Mouse (Mus musculus): ENCODE measurements at regions not wholly inside any gene's neighbourhood (a gene's known extent, or its start where the extent isn't known, plus 50 kb on each side); places are given as distances from the start of the nearest gene placed in this dataset.

DNA sequence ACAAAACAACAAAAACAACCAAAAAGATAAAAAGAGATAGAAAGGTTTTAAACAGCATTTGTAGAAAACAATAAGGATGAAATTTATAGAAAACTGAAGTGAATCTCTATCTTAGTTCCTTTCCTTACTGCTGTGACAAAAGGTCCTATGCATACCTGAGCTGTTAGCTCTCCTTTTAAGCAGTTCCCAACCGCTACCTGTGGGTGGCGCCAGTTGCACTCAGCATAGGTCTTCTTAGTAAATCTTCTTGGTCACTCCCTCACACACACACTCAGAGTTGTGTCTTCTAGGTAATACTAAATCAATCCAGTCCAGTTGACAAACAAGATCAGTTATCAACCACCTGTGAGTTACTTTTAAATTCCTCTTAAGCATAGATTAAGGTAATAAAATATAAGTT, 355.5 kb upstream of the Prkcq start:
- peak; percentile 5 for DNase-seq (ENCODE audit: low spot score)

DNA sequence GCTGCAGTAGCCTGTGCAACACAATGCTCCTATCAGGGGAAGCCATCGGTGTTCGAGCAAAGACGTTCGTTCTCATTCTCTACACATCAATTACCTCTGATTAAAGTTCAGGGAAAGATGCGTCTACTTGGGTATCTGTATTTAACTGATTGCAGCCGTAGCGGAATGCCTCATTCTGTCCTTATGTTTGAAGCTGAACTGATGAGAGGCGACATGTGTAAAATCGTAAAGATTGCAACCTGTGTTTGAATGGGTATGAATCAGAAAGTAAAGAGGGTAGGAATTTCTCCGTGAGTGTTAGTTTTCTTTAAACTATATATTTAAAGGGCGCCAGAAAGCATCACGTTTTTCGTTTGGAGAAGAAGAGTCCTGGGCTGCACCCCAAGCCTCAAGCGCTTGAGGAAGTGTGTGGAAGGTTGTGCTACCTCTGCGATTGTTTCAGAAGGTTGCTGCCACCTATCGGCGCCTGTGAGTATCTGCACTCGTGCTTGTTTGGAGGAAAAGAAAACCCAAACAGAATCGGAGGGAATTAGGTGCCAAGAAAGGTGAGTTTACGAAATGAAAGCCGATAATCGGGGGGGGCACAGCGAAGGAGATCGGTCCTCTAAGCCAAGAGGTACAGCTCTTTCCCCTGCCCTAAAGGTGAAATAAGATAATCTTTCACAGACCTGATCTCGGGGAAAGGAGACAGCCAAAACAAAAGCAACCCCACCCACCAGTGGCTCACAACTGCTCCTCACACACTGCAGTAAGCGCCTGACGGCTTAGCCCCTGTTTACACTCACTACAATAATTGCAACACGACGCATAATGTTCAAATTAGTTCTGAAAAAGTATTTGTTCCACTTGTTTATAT, 346.4 kb upstream of the Prkcq start:
- peak; percentile 88 for DNase-seq (ENCODE audit: low spot score)

DNA sequence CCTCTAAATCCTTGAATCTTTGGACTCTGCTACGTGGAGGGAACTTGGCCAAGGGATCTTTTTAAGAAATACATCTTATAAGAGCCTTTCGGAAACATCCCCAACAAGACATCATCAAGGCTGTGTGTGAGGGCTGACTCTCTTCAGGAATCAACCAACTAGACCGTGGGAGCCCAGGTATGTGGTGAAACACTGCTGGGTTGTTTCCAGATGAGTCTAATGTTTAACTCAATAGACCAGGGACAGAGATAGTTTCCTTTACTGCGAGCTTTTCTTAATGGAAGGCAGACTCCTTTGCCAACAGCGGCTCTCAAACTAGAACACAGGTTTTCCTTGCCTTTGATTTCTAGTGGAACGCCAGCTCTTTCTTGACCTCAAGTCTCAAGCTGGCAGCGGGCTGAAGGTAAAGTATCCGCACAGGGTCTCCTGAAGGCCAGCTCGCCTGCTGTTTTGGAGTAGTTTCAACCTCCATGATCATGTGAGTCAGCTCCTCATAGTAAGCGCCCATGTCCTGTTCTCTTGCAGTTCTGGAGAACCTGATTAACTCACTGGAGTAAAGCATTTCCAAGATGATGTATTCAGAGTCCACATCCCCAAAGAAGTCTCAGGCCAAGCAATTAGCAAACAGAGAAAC, 345.7 kb upstream of the Prkcq start:
- no peak for DNase-seq (ENCODE audit: low spot score)

DNA sequence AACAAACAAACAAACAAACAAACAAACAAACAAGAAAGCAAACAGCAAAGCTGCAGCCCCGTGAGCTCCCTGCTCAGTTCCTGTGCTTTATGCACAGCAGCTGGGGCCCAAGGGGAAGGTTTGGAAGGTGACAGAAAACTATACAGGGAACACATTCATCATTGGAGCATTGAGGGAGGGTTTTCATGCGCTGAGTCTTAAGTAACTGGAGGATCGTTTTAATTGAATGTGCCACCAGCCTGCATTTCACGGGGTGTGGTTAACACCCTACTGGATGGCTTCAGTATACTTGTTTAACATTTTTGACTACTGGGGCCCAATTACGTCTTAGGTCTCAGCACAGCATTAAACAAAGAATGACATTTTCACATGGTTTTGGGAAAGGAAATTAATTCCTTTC, 331.9 kb upstream of the Prkcq start:
- DNase-seq (ENCODE audit: low spot score): no peak

DNA sequence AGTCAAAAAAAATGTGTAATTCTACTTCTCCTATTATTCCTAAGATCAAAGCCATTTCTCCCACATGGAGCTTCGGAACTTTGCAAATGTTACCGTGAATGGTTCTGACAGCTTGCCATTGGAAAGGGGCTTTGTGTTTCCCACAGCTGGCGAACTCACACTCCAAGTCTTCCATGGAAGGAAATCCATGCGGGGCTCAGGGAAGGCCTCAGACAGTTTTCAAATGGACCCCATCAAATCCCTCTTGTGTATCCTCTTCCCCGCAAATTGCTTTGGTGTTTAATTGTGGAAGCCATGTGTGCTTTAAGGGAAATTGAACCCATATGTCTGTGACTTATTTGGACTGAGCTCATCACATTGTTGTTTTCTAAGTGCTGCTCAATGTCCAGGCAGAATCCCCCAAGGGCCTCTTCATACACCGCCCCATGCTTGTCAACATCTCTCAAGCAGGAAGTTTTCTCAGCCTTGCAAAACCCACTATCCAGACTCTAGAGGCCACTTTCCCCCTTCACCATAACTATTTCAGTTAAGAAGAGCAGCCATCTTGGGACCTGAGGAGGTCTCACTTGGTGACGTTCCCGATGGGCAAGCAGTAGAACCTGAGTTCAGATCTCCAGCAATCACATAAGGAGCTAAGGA, 310.1 kb upstream of the Prkcq start:
- DNase-seq (ENCODE audit: low spot score): no peak

DNA sequence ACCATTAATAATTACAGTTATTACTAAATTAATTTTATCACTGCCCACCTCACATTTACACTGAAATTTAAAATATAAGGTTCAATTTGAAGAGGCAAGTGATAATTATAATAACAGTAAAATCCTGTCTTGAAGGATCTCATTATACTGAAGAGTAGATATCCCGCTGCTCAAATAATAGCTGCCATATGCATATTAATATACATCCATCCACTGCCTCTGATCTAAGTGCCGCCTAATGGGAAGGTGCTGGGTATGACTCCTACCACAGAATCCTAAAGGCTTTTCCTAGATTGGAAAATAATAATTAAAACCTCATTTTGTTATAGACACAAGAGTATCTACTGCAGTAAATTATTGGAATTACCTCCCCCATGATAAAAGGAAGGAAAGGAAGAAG, 307.5 kb upstream of the Prkcq start:
- DNase-seq (ENCODE audit: low spot score): no peak

DNA sequence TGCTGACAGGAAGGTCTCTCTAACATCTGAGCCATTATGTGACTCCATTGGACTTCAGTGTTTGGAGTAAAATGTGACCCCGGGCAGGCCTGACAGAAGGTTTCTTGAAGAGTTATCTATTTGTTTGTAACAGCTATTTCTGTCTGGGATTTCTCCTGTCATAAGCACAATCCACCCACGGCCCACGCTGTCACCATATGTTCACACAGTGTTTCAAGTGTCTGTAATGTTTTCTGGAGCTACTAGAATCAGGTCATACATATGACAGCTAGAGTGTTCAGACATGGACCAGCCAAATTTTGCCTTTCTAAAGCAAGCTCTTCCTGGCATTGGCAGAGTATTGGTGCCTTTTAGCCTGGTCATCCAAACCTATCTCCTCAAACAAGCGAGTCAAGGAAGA, 297.6 kb upstream of the Prkcq start:
- DNase-seq (ENCODE audit: low spot score): no peak

DNA sequence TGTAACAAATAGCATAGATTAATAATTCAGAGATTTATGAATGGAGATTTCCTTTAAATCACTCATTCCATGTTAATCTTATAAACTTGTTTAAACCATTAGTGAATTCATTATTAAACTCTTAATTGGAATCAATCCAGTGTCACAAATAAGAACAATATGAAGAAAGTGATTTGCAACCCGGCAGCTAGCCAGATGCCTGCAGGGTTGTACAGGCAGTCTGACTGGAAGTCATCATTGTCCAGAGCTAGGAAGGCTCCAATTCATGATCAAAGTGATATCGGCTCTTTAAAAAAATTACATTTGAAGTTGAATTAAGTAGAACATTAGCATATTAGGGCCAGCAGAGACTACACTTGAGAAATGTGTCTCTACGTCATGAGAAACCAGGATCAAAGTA, 270.0 kb upstream of the Prkcq start:
- no peak for DNase-seq (ENCODE audit: low spot score)

DNA sequence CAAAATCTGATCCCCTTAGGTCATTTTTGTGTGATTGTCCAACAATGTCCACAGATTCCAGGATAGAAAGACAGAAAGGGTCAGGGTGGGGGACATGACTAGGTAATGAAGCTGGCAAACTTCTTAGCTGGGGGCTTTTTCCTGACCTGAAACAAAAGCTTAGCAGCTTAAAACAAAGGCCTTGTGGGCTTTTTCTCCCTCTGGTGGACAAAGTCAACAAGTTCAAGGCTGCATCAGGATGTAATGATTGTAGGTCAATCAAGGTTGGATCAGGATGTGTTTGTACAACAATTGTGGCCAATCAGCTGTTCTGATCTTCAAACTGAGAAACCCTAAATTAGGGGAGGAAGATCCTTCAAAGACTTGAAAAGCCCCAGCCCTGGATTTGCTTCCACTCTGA, 252.0 kb upstream of the Prkcq start:
- no peak for DNase-seq (ENCODE audit: low spot score)

DNA sequence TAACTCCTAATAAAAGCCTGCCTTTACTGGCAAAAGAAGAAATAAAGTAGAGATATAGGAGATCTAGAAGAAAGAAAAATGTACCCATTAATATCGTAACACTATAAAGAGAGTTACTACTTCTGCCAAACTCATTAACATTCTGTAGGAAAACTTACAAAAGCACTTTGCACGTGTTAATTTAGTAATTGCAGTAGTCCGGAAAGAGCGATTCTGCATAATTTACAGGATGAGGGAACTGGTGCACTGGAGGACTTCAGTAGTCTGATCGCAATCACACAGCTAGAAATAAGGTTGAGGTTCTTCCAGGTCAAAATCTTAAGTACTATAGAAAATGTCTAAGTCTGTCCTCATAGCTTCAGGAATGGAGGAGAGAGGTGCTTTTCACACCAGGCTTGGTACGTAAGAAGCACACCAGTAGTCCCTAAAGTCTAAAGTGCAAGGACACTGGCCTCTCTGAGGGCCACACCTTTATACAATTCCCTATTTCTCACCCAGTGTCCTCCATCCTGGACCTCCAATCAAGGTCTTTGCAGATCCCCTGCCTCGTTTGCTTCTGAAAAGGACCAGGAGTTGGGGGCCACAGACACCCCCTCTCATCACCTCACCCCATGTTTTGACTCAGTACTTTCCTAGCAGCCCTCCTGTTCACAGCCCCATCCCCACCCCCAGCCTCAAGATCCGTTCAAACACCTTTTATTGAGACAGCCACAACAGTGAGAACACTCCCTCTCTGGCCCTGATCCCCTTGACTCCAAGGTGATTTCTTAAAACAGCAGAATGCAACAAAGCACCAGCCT, 251.0 kb upstream of the Prkcq start:
- DNase-seq (ENCODE audit: low spot score): no peak

DNA sequence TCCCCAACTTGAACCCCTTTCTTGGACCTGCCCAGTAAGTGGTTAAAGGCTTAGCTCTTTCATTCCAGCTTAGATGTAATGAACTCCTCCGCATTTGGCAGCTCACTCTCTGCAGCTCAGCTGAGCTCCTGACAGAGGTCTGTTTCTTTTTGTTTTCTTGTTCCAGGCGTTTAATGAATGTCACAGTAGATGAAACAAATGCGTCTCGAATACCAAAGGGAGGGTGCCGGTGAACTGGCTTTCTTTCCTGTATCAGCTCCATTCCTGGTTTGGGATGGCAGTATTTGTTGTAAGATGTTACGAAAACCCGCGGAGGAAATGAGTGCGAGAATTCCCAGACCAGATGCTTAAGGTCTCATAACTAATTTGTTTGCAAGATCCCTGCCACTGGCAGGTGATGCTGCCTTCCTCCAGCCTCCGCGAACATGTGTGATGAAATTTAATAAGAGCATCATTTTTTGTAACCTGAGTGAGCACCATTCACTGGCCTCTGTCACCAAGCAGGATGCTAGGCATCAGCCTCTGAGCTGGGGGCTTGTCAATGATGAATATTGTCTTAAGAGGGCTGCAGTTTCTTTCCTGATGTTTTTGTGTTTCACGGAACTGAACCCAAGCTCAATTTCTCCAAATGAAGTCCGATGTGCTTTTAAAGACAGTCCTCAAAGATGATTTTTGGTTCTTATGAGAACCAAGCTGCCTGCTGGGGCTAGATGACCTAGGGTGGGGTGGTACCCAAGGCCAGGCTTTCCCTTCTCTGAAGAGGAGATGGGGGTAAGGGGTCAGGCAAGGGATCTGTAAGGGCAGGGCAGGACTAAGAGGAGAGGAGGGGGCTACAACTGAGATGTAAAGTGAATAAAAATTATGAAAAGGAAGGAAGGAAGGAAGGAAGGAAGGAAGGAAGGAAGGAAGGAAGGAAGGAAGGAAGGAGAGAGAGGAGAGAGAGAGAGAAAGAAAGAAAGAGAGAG, 250.1 kb upstream of the Prkcq start:
- DNase-seq (ENCODE audit: low spot score): no peak

DNA sequence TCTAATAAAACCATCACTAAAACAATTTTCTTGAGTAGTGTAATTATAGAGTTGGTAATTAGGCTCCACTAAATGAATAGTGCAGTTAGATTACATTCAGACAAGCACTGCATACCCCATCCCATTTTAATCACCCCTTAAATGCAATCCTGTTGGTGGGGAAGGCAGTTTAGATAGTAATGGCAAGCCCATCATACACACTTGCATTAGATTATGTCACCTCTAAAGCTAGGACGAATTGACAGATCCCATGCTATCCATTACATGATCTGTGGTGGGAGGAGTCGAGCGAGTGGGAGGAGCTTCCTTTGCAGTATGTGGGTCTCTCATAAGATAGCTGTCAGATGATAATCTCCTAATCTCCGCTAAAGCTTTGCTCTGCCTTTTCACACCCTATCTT, 247.9 kb upstream of the Prkcq start:
- no peak for DNase-seq (ENCODE audit: low spot score)

DNA sequence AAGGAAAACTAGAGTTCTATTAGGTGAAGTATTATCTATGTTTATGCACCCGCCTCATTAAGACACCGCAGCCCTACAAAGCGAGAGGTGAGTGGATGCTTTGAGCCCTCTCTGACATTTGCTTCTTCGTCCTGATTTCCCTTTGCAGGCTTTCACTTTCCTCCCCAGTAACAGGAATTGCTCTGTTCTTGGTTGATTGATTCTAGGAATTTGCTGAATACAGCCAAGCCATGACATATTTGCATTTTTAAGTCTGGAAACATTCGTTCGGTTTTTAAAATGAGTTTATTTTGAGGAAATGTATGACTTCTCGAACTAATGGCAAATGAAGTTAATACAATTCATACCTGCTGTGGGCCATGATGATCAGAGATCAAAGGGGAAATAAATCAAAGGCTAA, 246.5 kb upstream of the Prkcq start:
- DNase-seq (ENCODE audit: low spot score): no peak

DNA sequence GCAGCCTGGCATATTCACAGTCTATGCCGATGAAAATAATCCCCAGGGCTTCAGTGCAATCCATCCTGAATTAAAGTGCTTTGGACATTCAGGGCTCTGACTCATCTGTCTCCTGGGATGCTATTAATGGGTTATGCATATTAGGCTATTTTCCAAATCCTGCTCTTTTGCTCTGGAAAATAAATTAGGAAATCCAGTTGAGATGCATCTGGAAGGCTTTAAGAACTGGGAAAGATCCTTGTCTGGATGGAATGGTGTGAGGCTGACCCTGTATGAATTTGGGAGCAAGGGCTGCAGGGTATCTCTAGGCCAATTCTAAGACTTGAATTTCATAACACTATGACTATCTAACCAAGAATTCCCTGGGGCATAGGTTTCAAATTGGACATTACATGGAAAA, 234.5 kb upstream of the Prkcq start:
- DNase-seq (ENCODE audit: low spot score): no peak

DNA sequence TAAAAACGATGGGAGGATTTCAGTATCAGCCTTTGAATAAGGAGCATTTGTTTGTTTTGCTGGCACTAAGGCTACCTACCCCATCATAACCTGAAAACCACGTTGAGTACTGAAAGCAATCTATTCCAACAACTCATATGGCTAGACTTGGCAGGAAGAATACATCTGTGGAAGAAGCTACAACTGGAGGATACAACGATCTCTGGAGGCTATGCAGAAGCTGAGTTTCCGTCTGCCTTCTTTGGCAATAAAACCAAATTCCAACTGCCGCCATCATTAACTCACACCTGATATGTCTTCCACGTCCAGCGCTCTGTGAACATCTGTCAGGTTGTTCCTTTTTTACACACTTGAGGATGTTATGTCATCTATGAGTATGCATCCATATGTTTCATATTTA, 206.7 kb upstream of the Prkcq start:
- DNase-seq (ENCODE audit: low spot score): no peak

DNA sequence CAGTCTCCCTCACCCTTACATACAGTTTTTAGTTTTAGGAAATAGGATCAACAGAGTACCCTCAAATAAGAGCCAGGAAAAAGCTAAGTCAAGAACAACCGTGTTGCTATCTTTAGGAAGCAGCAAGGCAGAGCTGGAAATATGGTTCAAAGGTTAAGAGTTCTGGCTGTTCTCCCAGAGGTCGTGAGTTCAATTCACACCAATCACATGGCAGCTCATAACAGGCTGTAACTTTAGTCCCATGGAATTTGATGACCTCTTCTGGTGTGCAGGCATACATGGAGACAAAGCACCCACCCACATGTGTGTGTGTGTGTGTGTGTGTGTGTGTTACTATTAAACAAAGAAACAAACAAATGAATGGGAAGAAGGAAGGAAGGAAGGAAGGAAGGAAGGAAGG, 205.0 kb upstream of the Prkcq start:
- no peak for DNase-seq (ENCODE audit: low spot score)

DNA sequence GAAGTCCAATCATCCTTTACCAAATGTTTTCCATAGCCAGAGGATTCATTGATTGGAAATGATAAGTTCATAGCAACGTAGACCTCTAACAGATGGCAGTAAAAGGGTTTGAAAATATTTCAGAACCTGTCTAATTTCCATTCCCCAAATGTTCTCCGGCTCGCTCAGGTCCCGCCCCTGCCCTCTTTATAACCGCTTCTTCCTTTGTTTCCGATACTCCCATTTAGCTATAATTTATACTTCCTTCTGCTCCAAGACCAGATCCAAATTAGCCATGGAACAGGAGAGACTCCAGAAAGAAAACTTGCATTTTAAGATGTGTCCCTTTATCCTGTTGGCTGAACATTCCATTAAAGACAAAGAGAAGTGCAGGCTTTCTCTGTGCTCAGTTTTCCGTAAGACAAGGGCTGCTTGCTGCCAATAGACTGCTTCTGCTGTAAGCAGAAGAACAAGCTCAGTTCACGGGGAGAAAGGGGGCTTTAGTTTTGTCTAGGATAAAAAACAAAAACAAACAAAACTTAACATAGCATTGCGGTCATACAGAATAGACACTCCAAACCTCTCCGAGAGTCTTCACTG, 202.7 kb upstream of the Prkcq start:
- DNase-seq (ENCODE audit: low spot score): peak; percentile 9

DNA sequence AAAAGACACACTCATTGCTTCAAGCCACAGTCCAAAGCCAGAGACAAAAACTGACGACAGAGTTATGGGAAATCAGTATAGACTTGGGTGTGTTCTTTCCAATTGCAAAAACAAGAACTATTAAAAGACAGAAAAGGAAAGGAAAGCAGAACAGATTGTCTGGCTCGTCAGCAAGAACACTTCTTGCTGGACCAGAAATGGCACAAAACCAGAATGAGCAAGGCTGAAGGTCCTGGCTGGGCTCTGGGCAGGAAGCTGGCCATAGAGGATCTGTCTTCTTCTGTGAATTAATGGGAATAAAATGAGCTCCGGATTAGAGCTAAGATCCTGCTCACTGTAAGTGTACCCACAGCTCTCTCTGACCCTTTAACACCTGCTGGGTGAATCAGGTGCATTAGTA, 199.9 kb upstream of the Prkcq start:
- no peak for DNase-seq (ENCODE audit: low spot score)

DNA sequence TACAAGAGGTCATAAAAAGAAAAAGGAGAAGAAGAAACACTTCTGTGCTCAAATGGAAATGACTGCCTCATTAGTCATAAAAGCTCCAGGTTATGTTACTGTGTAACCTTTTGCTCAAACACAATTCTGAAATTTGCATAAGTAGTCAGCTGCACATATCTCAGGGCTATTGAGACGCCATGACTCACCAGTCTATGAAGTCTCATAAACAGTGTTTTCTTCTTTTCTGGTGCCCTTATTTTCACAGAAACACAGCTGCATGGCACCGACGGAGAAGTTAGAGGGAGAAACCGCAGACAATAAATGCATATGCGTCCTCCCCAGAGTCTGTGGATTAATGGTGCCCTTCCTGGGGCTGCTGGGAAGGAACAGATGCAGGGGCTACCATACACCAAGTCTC, 193.1 kb upstream of the Prkcq start:
- no peak for DNase-seq (ENCODE audit: low spot score)

DNA sequence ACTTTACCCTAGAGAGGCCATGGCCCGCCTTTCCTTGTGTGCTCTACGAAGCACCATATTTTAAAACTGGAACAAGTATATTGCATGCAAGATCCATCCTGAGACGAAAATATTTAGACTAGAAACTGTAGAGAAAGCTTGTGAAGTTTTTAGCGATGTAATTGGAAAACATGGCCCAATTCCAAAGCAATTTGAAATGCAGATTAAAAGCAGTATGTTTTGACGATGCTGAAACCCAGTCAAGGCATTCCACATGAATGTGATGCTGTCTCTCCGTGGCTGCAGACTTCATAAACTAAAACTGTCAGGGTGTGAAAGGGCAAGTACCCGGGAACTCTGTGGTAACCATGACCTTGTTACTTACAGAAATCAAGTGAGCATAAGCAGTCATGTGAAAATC, 185.8 kb upstream of the Prkcq start:
- DNase-seq (ENCODE audit: low spot score): no peak

Data from embryo, embryonic 10.5 days (tissue).